Mouse (Mus musculus) ovary, postnatal 14 days (tissue): ENCODE measurements around the gene Phgr1.

Experiments used
- DNase-seq: peaks from one replicate; pipeline ENCODE4 v3.0.0; 2022; ENCODE audit warnings: low spot score

The Phgr1 gene

DNA sequence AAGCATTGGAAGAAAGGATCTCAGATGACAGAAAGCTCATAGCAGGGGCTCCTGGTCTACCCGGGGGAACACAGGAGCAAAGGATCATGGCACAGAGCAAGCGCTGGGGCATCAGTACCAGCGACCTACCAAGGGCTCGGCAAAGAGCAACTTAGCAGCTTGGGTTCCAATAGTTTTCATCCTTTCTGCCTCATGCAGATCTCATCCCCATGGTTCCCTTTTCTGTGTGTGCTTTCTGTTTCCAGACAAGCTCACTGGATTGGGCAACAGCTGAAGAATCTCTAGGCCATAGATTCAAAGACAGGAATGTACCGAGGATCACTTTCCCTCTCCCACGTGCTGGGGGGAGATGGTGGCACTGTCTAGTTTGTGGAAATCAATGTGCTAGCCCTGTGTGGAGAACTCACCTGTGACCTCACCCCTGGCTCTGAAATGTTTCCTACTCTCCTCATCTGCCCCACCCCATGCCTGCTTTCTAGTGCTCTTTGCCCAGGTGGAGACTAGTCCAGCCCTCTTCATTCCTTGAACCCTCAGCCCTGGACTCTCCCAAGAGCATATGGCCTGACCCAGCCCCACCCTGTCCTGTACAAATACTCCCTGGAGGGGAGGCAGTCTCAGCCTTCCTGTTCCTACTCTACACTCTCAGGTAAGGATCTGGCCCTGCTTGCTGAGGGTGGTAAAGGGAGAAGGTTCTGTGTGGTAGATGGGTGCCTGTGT lies at the start of gene Phgr1:
TSS of gene Phgr1 (plus strand) at position 612 of the 717 bp plus-strand sequence.
- no peak for DNase-seq

GRCm38 (mm10) chr2:118723693-118724486 lies 48.7 kb upstream of the Phgr1 start:
- DNase-seq, result no peak

GRCm38 (mm10) chr2:118725511-118725910 lies 47.1 kb upstream of the Phgr1 start:
- DNase-seq, result no peak

- no peak for DNase-seq
Measured at GRCm38 (mm10) chr2:118726873-118727272, 45.7 kb upstream of the Phgr1 start.

DNA sequence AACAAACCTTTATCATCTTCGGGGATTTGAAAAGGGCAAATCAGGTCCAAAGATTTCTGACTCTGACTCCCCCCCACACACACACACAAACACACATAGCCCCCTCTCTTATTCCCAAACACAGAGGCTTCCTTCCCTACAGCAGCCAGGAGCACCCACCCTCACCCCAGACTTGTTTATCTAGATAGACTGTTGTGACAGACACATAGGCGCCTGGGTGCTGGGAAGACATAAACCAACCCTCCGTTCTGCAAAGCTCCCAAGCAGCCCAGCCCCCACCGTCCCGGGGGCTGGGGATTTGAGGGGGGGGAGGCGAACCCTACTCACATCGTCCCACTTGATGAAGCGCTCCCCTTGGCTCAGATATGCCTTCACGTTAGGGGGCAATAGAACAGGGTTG lies 44.7 kb upstream of the Phgr1 start:
- no peak for DNase-seq

DNA sequence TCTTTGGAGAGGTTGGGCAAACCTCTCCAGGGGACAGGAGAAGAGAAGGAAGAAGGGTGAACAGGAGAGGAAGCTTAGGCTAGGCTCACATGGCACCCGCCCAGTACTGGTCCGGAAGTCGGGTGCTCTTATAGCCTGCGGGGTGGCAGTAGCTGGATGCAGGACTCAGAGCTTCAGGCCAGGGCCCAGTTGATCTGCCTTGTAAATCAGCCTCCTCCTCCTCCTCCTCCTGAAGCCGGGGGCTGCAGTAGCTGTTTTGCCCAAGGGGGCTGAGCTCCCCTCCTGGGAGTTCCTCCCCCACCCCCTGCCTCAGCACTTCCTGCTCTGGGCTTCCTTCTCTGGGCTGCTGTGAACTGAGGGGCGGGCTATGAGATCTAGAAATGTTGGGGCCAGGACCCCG lies 44.2 kb upstream of the Phgr1 start, which contains the start of gene Plcb2:
TSS of gene Plcb2 (minus strand) at position 102 of the 400 bp plus-strand sequence.
- DNase-seq, result no peak

DNA sequence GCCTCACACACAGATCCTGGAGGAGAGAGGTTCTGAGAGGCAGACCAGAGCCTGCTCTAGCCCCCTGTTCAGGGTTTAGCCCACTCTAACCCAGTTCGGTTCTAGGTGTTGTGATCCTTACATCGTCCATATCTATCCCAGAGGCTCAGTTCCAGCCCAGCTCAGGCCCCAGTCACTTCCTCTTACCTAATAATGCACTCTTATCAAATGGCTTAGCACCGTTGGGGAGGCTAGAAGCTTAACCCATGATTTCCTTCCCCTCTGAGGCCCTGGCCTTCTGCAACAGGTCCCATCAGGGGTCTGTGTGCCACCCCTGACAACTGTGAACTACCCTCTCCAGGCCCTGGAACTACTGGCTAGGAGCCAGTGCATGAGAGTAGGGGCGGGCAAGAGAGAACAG lies 43.4 kb upstream of the Phgr1 start:
- no peak for DNase-seq

DNA sequence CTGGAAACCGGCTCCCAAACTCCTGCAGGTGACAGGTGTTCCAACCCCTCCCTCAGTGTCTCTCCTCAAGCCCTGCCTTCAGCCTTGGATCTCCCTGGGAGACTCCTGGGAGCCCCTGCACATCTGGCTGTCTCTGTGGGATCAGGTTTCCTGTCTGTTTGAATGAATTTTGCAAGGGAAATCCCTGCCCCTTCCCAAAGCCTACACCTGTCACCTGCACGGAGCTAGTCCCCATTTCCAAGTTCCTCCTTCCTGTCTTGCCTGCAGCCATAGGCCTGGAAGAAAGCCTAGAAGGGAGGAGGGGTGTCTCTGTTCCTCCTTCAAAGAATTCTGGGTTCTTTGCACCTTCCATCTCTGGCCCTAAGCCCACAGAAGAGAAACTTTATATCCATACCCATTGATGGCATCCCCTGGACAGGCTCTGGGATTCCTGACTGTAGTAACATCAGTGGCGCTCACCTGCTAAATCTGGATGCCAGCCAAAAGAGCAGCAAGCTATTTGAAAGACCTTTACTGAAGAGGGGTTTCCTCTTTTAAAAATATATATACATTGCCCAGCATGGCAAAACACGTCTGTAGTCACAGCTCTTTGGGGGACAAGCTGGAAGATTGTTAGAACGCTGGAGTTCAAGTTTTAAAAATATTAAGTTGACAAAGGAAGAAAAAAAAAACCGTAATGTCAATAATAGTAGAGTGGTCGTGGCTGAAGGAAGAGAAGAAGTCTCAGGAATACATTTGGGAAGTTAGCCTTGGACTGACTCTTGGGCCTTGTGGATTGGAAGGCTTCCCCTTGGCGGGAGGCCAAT lies 42.5 kb upstream of the Phgr1 start:
- no peak for DNase-seq

DNA sequence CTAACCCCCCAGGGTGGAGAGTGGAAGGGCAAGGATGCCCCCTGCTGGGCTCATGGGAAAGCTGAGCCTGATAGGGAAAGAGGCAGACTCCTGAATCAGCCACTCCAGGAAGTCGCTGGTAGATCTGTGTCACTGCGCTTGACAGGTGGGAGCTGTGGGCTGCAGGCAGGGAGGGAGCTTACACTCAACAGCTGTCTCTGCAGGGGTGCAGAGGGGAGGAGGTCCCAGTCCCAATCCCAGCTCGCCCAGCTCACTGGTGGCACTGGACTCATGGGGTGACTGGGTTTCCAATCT lies 42.0 kb upstream of the Phgr1 start:
- peak; percentile 60 for DNase-seq

DNA sequence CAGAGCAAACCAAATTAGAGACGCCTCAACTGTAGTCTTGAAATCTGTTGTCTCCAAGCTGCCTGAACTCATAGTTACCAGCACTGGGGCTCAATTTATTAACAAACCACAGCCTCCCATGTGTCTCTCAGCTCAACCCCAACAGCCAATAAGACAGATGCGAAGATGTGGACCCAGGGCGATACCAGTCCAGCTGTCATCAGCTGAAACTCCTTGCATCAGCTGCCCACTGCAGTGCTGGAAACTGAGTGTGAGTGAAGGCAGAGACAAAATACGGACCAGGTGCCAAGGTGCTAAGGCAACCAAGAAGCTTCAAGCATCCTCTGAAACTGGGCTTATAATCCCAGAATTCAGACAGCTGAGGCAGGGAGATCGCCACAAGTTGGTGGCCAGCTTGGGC lies 40.6 kb upstream of the Phgr1 start:
- no peak for DNase-seq

DNA sequence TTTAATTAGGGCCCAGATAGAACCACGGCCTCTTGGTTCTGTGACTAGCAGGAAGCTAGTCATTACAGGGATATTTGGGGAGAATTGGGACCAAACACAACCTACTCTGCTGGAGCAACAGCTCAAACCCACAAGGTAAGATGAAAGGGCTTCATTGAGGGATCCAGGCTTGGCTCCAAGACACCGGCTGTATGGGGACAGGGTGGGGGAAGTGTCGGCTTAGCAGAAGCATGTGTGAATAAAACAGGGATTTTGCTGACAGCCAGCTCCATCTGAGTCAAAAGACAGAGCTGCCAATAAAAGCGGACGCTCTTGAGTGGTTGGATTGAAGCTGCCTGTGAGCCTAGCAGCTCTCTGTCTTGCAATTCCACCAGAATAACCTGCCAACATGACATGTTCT lies 39.2 kb upstream of the Phgr1 start:
- DNase-seq, result no peak

GRCm38 (mm10) chr2:118740341-118740740 lies 32.2 kb upstream of the Phgr1 start:
- DNase-seq, result no peak

DNA sequence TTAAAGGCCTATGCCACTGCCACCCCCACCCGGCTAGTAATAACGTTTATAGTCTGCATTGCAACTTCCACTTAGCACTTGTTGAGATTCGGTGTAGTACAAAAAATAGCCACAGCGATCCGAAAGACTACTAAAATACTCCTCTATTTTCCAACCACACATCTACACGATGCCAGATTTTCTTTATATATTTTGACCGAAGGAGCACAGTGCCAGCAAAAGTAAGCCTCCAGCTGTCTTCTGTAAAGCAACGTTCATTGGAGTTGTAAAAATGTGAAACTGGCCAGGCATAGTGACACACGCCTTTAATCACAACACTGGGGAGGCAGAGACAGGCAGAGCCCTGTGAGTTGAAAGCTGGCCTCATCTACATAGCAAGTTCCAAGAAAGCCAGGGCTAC lies 31.4 kb upstream of the Phgr1 start:
- DNase-seq, result no peak

- no peak for DNase-seq
Measured at GRCm38 (mm10) chr2:118743261-118743943, 29.2 kb upstream of the Phgr1 start.

DNA sequence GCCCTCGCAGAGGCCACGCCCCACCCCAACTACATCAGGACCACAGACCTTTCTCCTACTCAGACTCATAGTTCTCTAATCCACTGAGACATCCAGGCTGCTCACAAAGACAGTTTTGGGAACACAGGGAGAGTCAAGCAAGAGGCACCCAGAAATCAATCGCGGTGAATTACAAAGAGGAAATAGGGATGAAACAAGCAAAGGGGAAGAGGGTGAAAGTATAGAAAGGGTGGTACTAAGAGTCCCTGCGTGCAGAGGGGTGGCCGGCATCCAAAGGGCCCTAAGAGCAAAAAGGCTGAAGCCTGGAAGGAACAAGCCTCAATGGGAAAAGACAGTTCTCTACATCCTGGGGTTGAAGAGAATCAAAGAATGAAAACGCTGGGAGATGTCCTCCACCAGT lies 27.9 kb upstream of the Phgr1 start:
- no peak for DNase-seq

GRCm38 (mm10) chr2:118745232-118745884 lies 27.2 kb upstream of the Phgr1 start, which contains the start of gene Inafm2:
TSS of gene Inafm2 (plus strand) at chr2:118745758.
- peak; percentile 77 for DNase-seq

GRCm38 (mm10) chr2:118745915-118746901 lies 26.4 kb upstream of the Phgr1 start:
- no peak for DNase-seq

- no peak for DNase-seq
Measured at GRCm38 (mm10) chr2:118747301-118747960, 25.1 kb upstream of the Phgr1 start.

GRCm38 (mm10) chr2:118749341-118749884 lies 23.2 kb upstream of the Phgr1 start:
- DNase-seq, result no peak
